Mouse (Mus musculus) intestine, embryonic 14.5 days (tissue): Measurements from ENCODE around the gene Cd4. TPM values are rescaled to one million over a fixed set of nuclear protein-coding genes. Genes with fewer than 3 reads are reported as not detected.

Source experiments
- ATAC-seq: fragments of 200-750 bp; cut with Nextera tagmentation; replicated peaks from 2 replicates; pipeline ENCODE4 v1.8.0; 2017; ENCODE audit warnings: low read depth, moderate number of reproducible peaks, moderate TSS enrichment, moderate library complexity; ENCODE audit not compliant: low FRiP score, low TSS enrichment
- DNase-seq: peaks from one replicate; pipeline ENCODE4 v3.0.0-alpha.2; 2018; ENCODE audit warnings: low spot score
- H3K27ac ChIP-seq: fragments of 300-500 bp; sonication (generic); 2 replicates; pipeline ENCODE4 v1.5.1; 2014; ENCODE audit warnings: low read depth, mild to moderate bottlenecking, control low read depth
- H3K27me3 ChIP-seq: fragments of 300-500 bp; sonication (generic); replicated peaks from 2 replicates; pipeline ENCODE4 v1.6.1; 2014; ENCODE audit warnings: low read length, control low read depth; ENCODE audit not compliant: control insufficient read depth, insufficient read depth
- H3K36me3 ChIP-seq: fragments of 300-500 bp; sonication (generic); 2 replicates; pipeline ENCODE4 v1.6.1; 2014; ENCODE audit warnings: low read length, control low read depth; ENCODE audit not compliant: control insufficient read depth, insufficient read depth
- H3K4me1 ChIP-seq: fragments of 300-500 bp; sonication (generic); replicated peaks from 2 replicates; pipeline ENCODE4 v1.6.1; 2014; ENCODE audit warnings: low read length, control low read depth, mixed read lengths; ENCODE audit not compliant: control insufficient read depth, insufficient read depth
- H3K4me2 ChIP-seq: fragments of 300-500 bp; sonication (generic); 2 replicates; pipeline ENCODE4 v1.6.1; 2014; ENCODE audit warnings: low read length
- H3K4me3 ChIP-seq: fragments of 300-500 bp; sonication (generic); 2 replicates; pipeline ENCODE4 v1.5.1; 2014; ENCODE audit warnings: low read depth, low read length, control low read depth, mixed read lengths
- H3K9ac ChIP-seq: fragments of 300-500 bp; sonication (generic); 2 replicates; pipeline ENCODE4 v1.6.1; 2014; ENCODE audit warnings: mild to moderate bottlenecking, low read length
- H3K9me3 ChIP-seq: fragments of 300-500 bp; sonication (generic); 2 replicates; pipeline ENCODE4 v1.6.1; 2016; ENCODE audit warnings: low read length, control low read depth; ENCODE audit not compliant: control insufficient read depth
- whole genome bisulfite sequencing: fragments of 180-500 bp; shearing (Covaris S2); extraction: QIAGEN DNeasy Blood & Tissue Kit; methylation state at CpG from one replicate; pipeline ENCODE4 v1.1.7; 2014; 5-methylcytosine and 5-hydroxymethylcytosine counted together
- polyA plus RNA-seq: library from polyadenylated mRNA; unstranded; fragments of >200 nt; fragmentation: Nextera tagmentation; extraction: Ambion mirVana; gene quantifications from 2 replicates; pipeline ENCODE4 v1.2.1, GENCODE M21; 2014

Cd4 gene
- polyA plus RNA-seq, 1 experiment from 2014 or later: 0.37 TPM

DNA sequence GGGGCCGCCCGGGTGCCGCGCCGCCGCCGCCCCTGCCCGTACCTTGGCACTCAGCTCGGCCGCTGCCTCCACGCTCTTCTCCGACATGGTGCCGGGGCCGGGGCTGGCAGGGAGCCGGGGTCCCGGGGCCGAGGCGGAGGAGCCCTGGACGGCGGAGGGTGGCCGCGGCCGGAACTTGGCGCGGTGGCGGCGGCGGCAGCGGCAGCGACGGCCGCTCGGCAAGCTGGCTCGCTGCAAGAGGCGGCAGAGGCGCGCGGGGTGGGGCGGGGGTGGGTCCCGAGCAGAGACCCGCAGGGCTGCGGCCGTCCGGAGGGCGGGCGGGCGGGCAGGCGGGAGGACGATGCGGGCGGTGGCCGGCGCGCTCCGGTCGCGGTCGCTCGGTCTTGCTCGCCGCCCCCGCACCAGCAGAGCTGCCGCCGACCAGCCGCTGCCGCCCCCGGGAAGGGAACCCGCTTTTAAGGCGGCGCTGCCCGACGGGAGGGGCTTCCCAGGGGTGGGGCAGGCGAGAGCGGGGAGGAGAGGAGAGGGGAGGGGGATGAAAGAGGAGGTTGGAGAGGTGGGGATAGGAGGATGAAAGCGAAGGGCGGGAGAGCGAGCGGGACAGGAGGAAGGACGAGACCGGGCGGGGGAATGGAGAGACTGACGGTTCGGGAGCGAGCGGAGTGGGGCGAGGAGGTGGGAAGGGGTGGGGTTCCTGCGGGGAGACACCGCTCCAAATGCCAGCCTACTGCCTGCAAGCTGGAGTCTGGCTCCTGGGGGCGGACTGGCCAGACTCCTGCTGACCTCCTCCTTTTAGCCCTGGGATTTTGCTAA, 29.7 kb upstream of the Cd4 start:
- Histone ChIP-seq H3K4me2 (peak overlapping the region; percentile 82), H3K36me3 (peaks cover 24% of the 10 kb centered on the region), H3K27ac (peak overlapping the region; percentile 99), H3K9ac (peak overlapping the region; percentile 99), H3K4me3 (peak overlapping the region; percentile 76), H3K4me1 (peaks cover 56% of the 10 kb centered on the region), H3K9me3 (no peaks in the 10 kb centered on the region), H3K27me3 (no peaks in the 10 kb centered on the region)
- ATAC-seq (peak; percentile 47), DNase-seq (peak; percentile 88)
- under 1% methylated on average over 70 of the region's 89 CpGs for WGBS

DNA sequence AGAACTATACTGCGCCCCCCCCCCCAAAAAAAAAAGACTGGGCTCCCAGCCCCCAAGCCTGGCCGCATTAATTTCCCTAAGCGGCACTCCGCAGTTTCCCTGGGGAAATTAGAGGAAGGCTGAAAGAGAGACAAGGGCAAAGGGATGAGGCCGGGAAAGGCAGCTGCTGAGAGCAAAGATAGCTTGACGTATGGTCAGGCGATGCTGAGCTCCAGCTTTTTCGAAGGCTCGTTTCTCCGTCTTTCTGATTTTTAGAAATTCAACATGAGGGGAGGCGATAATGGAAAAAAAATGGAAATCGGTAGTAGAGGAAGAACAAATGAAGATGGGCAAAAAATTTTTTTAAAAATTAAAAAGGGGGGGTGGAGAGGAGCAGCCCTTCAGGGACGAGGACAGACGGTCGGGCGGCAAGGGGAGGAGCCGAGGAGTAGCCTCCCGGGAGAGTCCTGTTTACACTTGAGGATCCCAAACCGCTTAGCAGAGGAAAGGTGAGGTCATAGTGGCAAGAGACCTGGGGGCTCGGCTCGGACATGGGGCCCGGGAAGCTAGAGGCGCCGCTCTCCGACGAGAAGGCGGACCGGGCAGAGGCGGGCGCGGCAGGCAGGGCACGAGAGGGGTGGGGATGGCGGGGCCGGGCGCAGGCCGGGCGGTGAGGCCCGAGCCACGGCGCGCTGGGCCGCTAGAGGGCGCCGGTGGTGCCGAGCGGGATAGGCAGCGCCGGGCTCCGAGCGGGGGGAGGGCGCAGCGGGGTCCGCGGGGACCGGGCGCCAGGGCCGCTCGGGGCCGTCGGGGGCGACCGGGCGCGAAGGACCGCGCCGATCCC, 28.9 kb upstream of the Cd4 start:
- Histone ChIP-seq H3K27me3 (no peaks in the 10 kb centered on the region), H3K4me2 (peak overlapping the region; percentile 82), H3K27ac (peak overlapping the region; percentile 99), H3K9me3 (no peaks in the 10 kb centered on the region), H3K36me3 (peaks cover 27% of the 10 kb centered on the region), H3K9ac (peak overlapping the region; percentile 99), H3K4me1 (peaks cover 55% of the 10 kb centered on the region), H3K4me3 (peak overlapping the region; percentile 76)
- peak; percentile 69 for ATAC-seq
- under 1% methylated on average over 57 of the region's 67 CpGs for WGBS
- DNase-seq: peak; percentile 92

DNA sequence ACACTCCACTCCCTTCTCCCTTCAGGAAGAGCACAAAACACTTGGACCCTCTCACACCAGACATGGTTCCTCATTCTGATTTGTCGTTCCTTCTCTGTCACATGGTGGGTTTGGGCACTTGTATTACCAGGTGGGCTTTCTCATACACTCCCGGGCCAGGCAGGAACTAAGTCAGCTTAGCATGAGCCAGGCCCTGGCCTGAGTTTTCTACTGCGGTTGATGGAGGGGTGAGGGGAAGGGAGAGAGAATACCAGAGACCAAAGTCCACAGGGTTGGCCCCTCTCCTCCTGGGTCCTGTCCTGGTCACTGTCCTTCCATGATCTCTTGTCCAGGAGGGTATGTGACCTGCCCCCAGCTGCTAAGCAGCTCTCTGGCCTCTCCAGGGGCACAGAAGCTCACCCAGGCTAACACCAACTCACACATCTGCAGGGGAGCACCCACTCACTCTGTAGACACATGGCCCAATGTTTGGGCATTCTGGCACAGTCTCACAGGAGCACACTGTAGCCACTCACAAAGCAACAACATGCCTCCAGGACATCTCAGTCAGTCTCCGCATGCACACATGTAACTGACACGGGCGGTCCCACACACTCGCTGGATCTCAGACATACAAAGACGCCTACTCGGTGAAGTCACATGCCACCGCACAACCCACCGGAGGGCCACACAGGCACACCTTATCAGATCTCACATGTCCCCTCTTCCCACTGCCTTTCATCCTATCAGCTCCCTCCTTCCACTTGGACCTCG, 28.1 kb upstream of the Cd4 start:
- H3K4me2 ChIP-seq: peak overlapping the region; percentile 82
- H3K27ac ChIP-seq: peak overlapping the region; percentile 99; the same call in 1 of the 2 replicates
- peaks cover 48% of the 10 kb centered on the region for H3K4me1 ChIP-seq
- peak overlapping the region; percentile 76 for H3K4me3 ChIP-seq
- H3K9me3 ChIP-seq: no peaks in the 10 kb centered on the region
- no peaks in the 10 kb centered on the region for H3K27me3 ChIP-seq
- 3% methylated on average over 12 of the region's 12 CpGs for WGBS
- DNase-seq: no peak
- H3K36me3 ChIP-seq: peaks cover 27% of the 10 kb centered on the region
- ATAC-seq: no peak
- H3K9ac ChIP-seq: peak overlapping the region; percentile 99

DNA sequence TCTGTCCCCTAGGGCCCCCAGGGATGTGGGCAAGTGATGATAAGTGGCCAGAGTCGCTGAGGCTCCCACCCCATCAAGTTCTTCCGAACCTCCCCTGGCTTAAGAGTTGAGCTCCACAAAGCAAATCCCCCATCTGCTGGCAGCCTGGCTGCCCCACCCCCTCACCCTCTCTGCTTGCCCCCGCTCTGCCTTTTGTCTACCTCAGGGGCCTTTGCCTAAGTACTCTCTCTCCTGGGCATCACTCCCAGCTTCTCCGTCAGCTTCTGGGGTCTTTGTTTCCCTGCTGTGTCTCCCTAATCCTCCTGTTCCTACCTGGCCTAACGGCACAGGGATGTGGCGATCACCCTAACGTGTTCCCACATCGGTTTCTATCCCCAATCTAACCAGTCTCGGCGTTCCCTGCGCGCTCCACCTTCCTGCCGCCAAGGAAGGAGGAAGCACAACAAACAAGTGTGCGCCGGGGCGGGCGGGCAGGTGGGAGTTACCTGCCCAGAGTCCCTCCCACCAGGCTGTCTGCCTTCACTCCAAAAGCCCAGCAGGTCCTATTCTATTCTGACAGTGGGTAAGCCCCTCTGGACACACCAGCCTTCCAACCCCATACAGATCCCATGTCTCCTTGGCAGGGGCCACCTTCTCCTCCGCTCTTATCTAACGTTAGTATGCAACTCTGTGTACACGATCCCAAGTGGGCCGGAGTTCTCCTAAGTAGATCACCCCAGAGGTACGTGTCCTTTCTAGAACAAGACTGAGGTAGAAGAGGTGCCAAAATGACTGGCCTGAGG, 27.3 kb upstream of the Cd4 start:
- H3K27me3 ChIP-seq: 0 out of 2 replicates have a peak, but pooled peaks cover 1% of the 10 kb centered on the region
- peak overlapping the region; percentile 99 for H3K9ac ChIP-seq
- WGBS: 21% methylated on average over 22 of the region's 22 CpGs
- 0 out of 2 replicates have a peak overlapping the region, but pooled peaks have one; percentile 18 for H3K27ac ChIP-seq
- H3K9me3 ChIP-seq: no peaks in the 10 kb centered on the region
- peak overlapping the region; percentile 82 for H3K4me2 ChIP-seq
- ATAC-seq (no peak), DNase-seq (no peak)
- peak overlapping the region; percentile 76 for H3K4me3 ChIP-seq
- H3K4me1 ChIP-seq: peaks cover 40% of the 10 kb centered on the region
- H3K36me3 ChIP-seq: peaks cover 27% of the 10 kb centered on the region

DNA sequence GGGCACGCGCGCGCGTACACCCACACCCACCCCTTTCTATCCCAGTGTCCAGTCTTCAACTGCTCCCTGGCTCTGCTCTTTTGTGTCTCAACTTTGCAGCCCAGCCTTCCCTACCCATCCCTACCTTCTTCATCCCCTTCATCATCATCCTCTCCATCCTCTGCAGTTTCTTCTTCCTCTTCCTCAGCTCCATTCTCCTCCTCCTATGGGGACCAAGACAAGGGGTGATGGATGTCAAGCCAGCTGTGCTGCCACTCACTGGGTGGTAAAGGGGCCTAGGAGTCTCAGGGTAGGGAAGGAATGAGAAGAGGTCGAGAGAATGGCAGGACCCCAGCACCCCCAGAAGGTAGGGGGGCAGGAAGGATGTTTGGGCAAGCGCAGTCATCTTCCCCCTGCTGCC, 26.5 kb upstream of the Cd4 start:
- DNase-seq (no peak), ATAC-seq (no peak)
- no peak overlapping the region for H3K4me3 ChIP-seq
- no peak overlapping the region for H3K9ac ChIP-seq
- H3K36me3 ChIP-seq: peaks cover 27% of the 10 kb centered on the region
- no peak overlapping the region for H3K4me2 ChIP-seq
- H3K27me3 ChIP-seq: 0 out of 2 replicates have a peak, but pooled peaks cover 3% of the 10 kb centered on the region
- no peaks in the 10 kb centered on the region for H3K9me3 ChIP-seq
- peaks cover 44% of the 10 kb centered on the region for H3K4me1 ChIP-seq
- H3K27ac ChIP-seq: no peak overlapping the region
- WGBS: 81% methylated on average over 7 of the region's 7 CpGs

DNA sequence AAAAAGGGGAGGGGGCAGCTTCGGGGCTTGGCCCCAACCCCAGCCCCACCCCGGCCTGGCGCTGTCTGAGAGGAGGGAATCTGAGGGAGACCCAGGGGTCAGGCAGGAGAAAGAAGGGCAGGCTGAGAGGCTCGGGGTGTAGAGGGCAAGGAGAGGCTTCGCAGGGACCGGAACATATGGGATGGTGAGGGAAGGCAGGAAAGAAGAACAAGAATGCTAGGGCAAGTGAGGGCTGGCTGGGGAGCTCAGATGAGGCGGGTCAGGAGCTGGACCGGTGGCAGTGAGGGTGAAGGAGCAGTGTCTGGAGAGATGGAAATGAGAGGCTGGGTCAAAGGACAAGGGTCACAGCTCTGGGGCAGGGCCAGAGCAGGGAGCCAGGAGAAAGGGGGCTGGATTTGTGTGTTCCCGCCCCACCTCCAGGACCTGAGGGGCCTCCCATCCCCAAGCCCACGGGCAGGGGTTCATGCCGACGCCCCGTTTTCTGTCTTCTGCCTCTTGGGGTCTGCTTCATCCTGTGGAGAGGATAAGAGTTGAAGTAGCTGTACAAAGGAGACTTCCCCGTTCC, 25.8 kb upstream of the Cd4 start:
- Histone ChIP-seq H3K27ac (no peak overlapping the region), H3K4me1 (peaks cover 37% of the 10 kb centered on the region), H3K4me3 (no peak overlapping the region), H3K36me3 (peaks cover 27% of the 10 kb centered on the region), H3K4me2 (no peak overlapping the region), H3K9ac (no peak overlapping the region), H3K27me3 (0 out of 2 replicates have a peak, but pooled peaks cover 3% of the 10 kb centered on the region), H3K9me3 (no peaks in the 10 kb centered on the region)
- ATAC-seq (no peak), DNase-seq (no peak)
- 73% methylated on average over 14 of the region's 14 CpGs for WGBS

DNA sequence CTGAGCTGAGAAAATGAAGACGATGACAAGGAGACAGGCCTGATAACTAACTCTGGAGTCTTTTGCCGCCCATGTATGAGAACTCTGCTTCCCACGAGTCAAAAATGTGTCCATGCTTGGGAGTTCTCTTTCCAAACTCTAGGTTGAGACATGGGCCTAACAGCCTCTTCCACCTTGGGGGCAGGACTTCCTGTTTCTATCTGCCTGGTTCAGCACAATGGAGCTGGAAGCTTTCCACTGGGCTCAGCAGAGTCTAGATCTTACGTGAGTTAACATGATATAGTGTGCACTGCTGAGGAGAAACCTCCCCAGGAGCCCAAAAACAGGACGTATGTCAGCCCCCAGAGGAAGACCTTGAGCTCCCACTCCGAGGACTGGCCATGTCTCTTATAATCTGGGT, 25.2 kb upstream of the Cd4 start:
- DNase-seq (no peak), ATAC-seq (no peak)
- no peak overlapping the region for H3K9ac ChIP-seq
- H3K36me3 ChIP-seq: peaks cover 27% of the 10 kb centered on the region
- peaks cover 31% of the 10 kb centered on the region for H3K4me1 ChIP-seq
- H3K27me3 ChIP-seq: 0 out of 2 replicates have a peak, but pooled peaks cover 3% of the 10 kb centered on the region
- H3K4me2 ChIP-seq: no peak overlapping the region
- no peaks in the 10 kb centered on the region for H3K9me3 ChIP-seq
- H3K4me3 ChIP-seq: no peak overlapping the region
- WGBS: 65% methylated on average over 6 of the region's 6 CpGs
- no peak overlapping the region for H3K27ac ChIP-seq
